Mouse (Mus musculus) limb, embryonic 12.5 days (tissue): ENCODE results near the gene Mtrex. TPM values are rescaled to one million over a fixed set of nuclear protein-coding genes. Genes with fewer than 3 reads are reported as not detected.

ENCODE experiments used
- ATAC-seq: fragments of 200-750 bp; cut with Nextera tagmentation; 2 replicates; pipeline ENCODE4 v1.8.0; 2017; ENCODE audit warnings: low read depth, moderate TSS enrichment; ENCODE audit not compliant: insufficient number of reproducible peaks, insufficient read depth, low FRiP score, low TSS enrichment
- H3K27ac ChIP-seq: fragments of 300-500 bp; sonication (generic); 2 replicates; pipeline ENCODE4 v1.5.1; 2016; ENCODE audit warnings: mild to moderate bottlenecking, moderate library complexity
- H3K27me3 ChIP-seq: fragments of 300-500 bp; sonication (generic); 2 replicates; pipeline ENCODE4 v1.6.1; 2016; ENCODE audit warnings: mild to moderate bottlenecking, moderate library complexity
- H3K36me3 ChIP-seq: fragments of 300-500 bp; sonication (generic); 2 replicates; pipeline ENCODE4 v1.6.1; 2016; ENCODE audit warnings: mild to moderate bottlenecking, moderate library complexity
- H3K4me1 ChIP-seq: fragments of 300-500 bp; sonication (generic); replicated peaks from 2 replicates; pipeline ENCODE4 v1.6.1; 2016
- H3K4me2 ChIP-seq: fragments of 300-500 bp; sonication (generic); 2 replicates; pipeline ENCODE4 v1.6.1; 2016; ENCODE audit warnings: mild to moderate bottlenecking, moderate library complexity
- H3K4me3 ChIP-seq: fragments of 300-500 bp; sonication (generic); replicated peaks from 2 replicates; pipeline ENCODE4 v1.5.1; 2016; ENCODE audit warnings: mild to moderate bottlenecking
- H3K9ac ChIP-seq: fragments of 300-500 bp; sonication (generic); replicated peaks from 2 replicates; pipeline ENCODE4 v1.6.1; 2016; ENCODE audit warnings: mild to moderate bottlenecking, moderate library complexity
- H3K9me3 ChIP-seq: fragments of 300-500 bp; sonication (generic); 2 replicates; pipeline ENCODE4 v1.6.1; 2016; ENCODE audit warnings: mild to moderate bottlenecking, moderate library complexity
- WGBS: fragments of 180-500 bp; shearing (Covaris S2); methylation state at CpG from one replicate; pipeline ENCODE4 v1.1.7; 2016; 5-methylcytosine and 5-hydroxymethylcytosine counted together
- polyA plus RNA-seq: library from polyadenylated mRNA; unstranded; fragments of >200 nt; fragmentation: Nextera tagmentation; extraction: Ambion mirVana; gene quantifications from 2 replicates; pipeline ENCODE4 v1.2.1, GENCODE M21; 2016

Gene Mtrex
- polyA plus RNA-seq, 1 experiment from 2014 or later, result 97.3 TPM

DNA sequence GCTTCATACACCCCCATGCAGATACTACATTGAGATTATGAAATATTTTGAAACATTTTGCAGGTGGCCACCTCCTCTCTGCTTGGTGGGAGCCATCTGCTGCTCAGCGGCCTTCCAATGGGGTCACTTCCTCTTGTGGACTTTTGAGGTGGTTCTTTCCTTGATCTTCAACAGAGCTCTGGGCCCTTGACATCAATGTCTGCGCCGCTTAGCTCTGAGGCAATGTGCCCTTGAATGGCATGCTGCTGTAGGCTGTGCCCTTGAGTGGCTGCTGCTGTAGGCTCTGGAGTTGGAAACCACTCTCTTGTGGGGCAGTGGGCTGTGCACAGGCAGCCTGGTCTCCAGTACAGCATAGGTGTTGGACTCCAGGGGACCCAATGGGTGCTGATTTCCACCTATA is 81.3 kb downstream of the Mtrex start:
- H3K4me1 ChIP-seq, result peaks cover 8% of the 10 kb centered on the region
- no peak overlapping the region for H3K9ac ChIP-seq
- H3K36me3 ChIP-seq, result peaks cover 12% of the 10 kb centered on the region
- no peak overlapping the region for H3K4me3 ChIP-seq
- no peak overlapping the region for H3K27ac ChIP-seq
- H3K4me2 ChIP-seq, result no peak overlapping the region
- H3K27me3 ChIP-seq, result no peaks in the 10 kb centered on the region
- peaks cover 4% of the 10 kb centered on the region; the same call in 1 of the 2 replicates for H3K9me3 ChIP-seq
- no peak for ATAC-seq
- 95% methylated on average over 3 of the region's 3 CpGs for WGBS

DNA sequence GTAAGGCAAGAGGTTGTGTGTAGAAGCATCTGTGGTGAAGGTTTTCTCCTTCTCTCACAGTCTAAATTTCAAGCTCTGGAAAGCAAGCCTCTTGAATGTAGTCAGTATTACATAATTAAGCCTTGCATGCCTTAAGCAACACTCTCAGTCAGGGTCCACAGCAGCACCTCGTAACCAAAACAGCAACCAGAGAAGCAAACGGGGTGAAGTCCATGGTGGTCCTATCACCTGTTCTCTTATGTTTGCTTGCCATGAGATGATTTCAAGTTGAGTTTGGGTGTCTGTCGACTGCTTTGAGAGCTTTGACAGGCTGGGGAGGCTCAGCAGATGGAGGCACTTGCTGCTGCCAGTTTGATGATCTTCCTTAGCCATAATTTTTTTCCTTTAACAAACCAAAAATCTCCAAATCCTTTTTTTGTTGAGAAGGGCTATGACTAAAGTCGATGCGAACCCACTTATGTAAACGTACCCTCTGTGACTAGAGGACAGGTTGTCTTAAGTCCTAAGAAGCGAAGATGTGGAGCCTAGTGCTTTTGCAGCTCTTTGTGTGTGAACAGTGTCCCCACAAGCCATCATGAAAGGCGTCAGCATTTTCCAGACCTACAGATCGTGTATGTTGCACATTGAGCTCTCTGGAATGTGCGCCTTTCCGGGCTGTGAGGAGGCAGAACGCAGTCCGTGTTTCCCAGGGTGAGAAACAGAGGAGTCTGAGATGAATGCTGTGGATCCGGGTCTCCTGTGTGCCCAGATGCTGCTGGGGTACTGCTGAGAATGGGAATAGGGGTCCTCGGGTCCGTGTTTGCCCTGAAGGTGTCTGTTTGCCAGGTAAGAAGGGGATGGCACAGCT is 86.7 kb downstream of the Mtrex start:
- Histone ChIP-seq H3K27me3 (no peaks in the 10 kb centered on the region), H3K4me1 (peaks cover 11% of the 10 kb centered on the region), H3K4me3 (no peak overlapping the region), H3K36me3 (peaks cover 9% of the 10 kb centered on the region), H3K9me3 (peaks cover 2% of the 10 kb centered on the region; the same call in 1 of the 2 replicates), H3K27ac (no peak overlapping the region; the same call in 1 of the 2 replicates), H3K9ac (no peak overlapping the region), H3K4me2 (no peak overlapping the region)
- ATAC-seq, result no peak
- WGBS, result 85% methylated on average over 16 of the region's 16 CpGs

GRCm38 (mm10) chr13:112838562-112839232 is 88.5 kb downstream of the Mtrex start:
- H3K9me3 ChIP-seq, result no peaks in the 10 kb centered on the region
- no peak overlapping the region for H3K9ac ChIP-seq
- peaks cover 18% of the 10 kb centered on the region for H3K4me1 ChIP-seq
- ATAC-seq, result no peak
- no peak overlapping the region for H3K27ac ChIP-seq
- WGBS, result 90% methylated on average over 6 of the region's 6 CpGs
- no peaks in the 10 kb centered on the region for H3K27me3 ChIP-seq
- H3K4me3 ChIP-seq, result no peak overlapping the region
- no peaks in the 10 kb centered on the region for H3K36me3 ChIP-seq
- no peak overlapping the region for H3K4me2 ChIP-seq

GRCm38 (mm10) chr13:112837621-112838155 is 89.5 kb downstream of the Mtrex start:
- ATAC-seq, result no peak
- WGBS, result 82% methylated on average over 9 of the region's 9 CpGs

DNA sequence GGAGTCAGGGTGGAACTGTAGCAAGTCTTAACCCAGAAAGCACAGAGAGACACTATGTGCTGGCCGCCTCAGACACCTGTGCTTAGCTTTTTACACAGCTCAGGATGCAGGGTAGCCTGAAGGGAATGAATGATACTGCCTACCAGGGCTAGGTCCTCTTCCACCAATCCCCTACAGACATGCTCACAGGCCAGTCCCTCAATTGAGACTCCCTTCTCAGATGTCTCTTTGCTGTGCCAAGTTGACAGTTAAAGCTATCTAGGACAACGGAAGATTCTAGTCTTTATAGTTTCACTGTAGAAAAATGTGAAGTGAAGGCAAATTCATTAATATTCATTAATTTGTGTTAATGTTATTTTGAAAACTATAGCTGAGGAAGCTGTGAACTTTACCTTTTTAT is 90.2 kb downstream of the Mtrex start:
- peaks cover 26% of the 10 kb centered on the region for H3K4me1 ChIP-seq
- no peak overlapping the region for H3K4me3 ChIP-seq
- H3K9me3 ChIP-seq, result no peaks in the 10 kb centered on the region
- H3K9ac ChIP-seq, result no peak overlapping the region
- WGBS, result 76% methylated on average over 2 of the region's 2 CpGs
- H3K36me3 ChIP-seq, result no peaks in the 10 kb centered on the region
- ATAC-seq, result no peak
- H3K27me3 ChIP-seq, result no peaks in the 10 kb centered on the region
- H3K27ac ChIP-seq, result no peak overlapping the region
- H3K4me2 ChIP-seq, result no peak overlapping the region

More at GRCm38 (mm10) chr13:112837621-112838155, 89.5 kb downstream of the Mtrex start:
- Histone ChIP-seq H3K4me3 (no peak overlapping the region), H3K9ac (no peak overlapping the region), H3K9me3 (no peaks in the 10 kb centered on the region), H3K4me2 (no peak overlapping the region), H3K27ac (no peak overlapping the region), H3K4me1 (peaks cover 26% of the 10 kb centered on the region), H3K27me3 (no peaks in the 10 kb centered on the region), H3K36me3 (no peaks in the 10 kb centered on the region)

- Histone ChIP-seq H3K27me3 (no peaks in the 10 kb centered on the region), H3K4me2 (peak overlapping the region; percentile 15; the same call in 1 of the 2 replicates), H3K9ac (no peak overlapping the region), H3K36me3 (no peaks in the 10 kb centered on the region), H3K27ac (no peak overlapping the region), H3K4me1 (peaks cover 15% of the 10 kb centered on the region), H3K9me3 (no peaks in the 10 kb centered on the region), H3K4me3 (no peak overlapping the region)
- no peak for ATAC-seq
- WGBS, result 35% methylated on average over 12 of the region's 12 CpGs
These were observed 92.1 kb downstream of the Mtrex start for GRCm38 (mm10) chr13:112835113-112835512.

DNA sequence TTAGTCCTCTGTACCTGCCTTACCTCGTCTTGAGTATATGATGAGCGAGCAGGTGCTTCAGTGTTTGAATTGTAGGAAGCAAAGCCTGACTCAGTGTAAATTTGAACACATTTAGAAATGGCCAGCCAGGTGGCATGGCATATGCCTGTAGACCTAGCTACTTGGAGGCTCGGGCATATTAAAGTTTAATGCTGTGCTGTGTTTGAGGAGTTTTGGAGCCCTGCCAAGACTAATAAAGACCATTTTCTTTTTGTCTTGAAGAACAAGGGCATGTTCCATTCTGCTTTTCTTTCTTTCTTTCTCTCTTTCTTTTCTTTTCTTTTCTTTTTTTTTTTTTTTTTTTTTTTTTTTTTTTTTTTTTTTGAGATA is 93.3 kb downstream of the Mtrex start:
- Histone ChIP-seq H3K4me3 (no peak overlapping the region), H3K36me3 (no peaks in the 10 kb centered on the region), H3K27ac (no peak overlapping the region), H3K27me3 (no peaks in the 10 kb centered on the region), H3K4me1 (peaks cover 23% of the 10 kb centered on the region), H3K9me3 (no peaks in the 10 kb centered on the region), H3K9ac (no peak overlapping the region), H3K4me2 (no peak overlapping the region)
- 57% methylated on average over 3 of the region's 3 CpGs for WGBS
- no peak for ATAC-seq

DNA sequence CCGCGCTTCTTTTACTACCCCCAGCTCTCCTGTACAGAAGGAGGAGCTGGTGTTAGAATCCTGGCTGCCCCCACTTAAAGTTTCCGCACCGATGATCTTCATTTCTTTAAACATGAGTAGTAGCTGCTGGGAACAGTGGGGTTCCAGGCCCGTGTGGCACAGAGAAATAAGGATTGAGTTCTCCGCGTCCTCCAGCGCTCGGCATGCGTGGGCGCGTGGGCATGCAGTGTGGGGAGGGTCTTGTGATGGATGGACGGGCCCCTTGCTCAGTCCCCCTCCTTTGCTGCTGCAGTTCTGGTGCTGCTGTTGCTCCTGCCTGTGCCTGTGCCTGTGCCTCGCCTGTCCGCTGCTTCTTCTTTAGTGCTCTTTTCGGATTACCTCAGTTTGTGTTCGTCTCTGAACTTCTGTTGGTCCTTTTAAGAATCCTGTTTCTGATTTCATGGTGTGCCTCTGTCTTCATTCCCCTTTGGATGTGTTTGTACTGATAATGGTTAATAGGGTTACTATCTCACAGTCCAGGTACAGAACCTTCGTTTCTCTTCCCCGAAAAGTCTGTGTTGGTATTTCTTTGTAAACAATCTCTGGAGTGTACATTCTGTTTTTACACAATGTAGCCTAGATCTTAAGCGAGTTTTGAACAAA is 93.8 kb downstream of the Mtrex start:
- Histone ChIP-seq H3K9me3 (no peaks in the 10 kb centered on the region), H3K4me2 (no peak overlapping the region), H3K27ac (no peak overlapping the region), H3K9ac (no peak overlapping the region), H3K36me3 (no peaks in the 10 kb centered on the region), H3K4me1 (peaks cover 27% of the 10 kb centered on the region), H3K4me3 (no peak overlapping the region), H3K27me3 (no peaks in the 10 kb centered on the region)
- WGBS, result 78% methylated on average over 20 of the region's 20 CpGs
- ATAC-seq, result no peak

DNA sequence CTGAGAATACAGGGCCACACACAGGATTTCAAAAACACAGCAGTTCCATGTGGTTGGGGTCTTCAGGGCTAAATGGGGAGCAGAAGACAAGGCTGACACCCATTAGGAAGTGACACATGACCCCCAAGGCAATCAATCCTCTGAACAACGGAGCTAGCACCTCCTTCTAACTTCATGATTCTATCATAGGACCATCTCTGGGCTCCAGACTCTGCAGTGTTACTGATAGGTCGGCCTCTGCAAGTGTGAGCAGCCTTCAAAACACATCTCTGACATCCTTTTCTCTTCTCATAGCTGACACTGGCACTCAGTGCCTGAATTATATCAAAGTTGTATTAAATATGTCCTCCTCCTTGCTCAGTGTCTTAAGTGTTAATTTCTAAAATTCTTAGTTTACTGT is 94.6 kb downstream of the Mtrex start:
- no peaks in the 10 kb centered on the region for H3K36me3 ChIP-seq
- no peaks in the 10 kb centered on the region for H3K9me3 ChIP-seq
- ATAC-seq, result no peak
- H3K4me1 ChIP-seq, result peaks cover 27% of the 10 kb centered on the region
- H3K27ac ChIP-seq, result no peak overlapping the region
- H3K4me3 ChIP-seq, result no peak overlapping the region
- no peak overlapping the region for H3K4me2 ChIP-seq
- no peak overlapping the region for H3K9ac ChIP-seq
- WGBS, result 28% methylated on average over 2 of the region's 2 CpGs
- H3K27me3 ChIP-seq, result no peaks in the 10 kb centered on the region

- Histone ChIP-seq H3K27me3 (no peaks in the 10 kb centered on the region), H3K4me3 (no peak overlapping the region), H3K9me3 (no peaks in the 10 kb centered on the region), H3K4me2 (no peak overlapping the region), H3K27ac (no peak overlapping the region), H3K4me1 (peaks cover 22% of the 10 kb centered on the region), H3K36me3 (no peaks in the 10 kb centered on the region; the same call in 1 of the 2 replicates), H3K9ac (no peak overlapping the region)
- ATAC-seq, result no peak
- 96% methylated on average over 2 of the region's 2 CpGs for WGBS
These were observed 97.6 kb downstream of the Mtrex start for GRCm38 (mm10) chr13:112829619-112830018.

GRCm38 (mm10) chr13:112825479-112825878 is 101.7 kb downstream of the Mtrex start:
- Histone ChIP-seq H3K27me3 (no peaks in the 10 kb centered on the region), H3K4me2 (no peak overlapping the region), H3K4me1 (peaks cover 12% of the 10 kb centered on the region), H3K4me3 (no peak overlapping the region), H3K27ac (no peak overlapping the region), H3K36me3 (no peaks in the 10 kb centered on the region; the same call in 1 of the 2 replicates), H3K9me3 (no peaks in the 10 kb centered on the region), H3K9ac (no peak overlapping the region)
- 39% methylated on average over 6 of the region's 6 CpGs for WGBS
- peak; percentile 67; the same call in 1 of the 2 replicates for ATAC-seq
